In the genomic region with DNA sequence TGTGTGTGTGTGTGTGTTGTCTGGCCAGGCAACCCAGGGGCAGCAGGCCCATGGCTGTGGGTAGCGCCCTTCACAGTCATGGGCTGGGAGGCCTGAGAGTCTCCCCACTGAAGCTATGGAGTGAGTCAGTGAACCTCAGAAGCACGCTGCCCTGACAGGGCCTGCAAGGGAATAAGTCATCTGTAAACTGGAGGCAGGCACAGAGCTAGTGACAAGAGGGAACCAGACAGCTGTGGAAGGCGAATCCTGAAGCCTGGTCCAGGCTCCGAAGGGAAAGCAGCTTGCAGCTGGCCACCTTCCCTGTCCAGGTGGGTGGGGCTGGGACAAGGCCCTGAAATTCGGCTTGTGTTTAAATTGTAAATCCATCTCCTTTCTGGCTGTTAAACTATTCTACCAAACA, we compare ENCODE assay signal across 18 mouse cellular contexts. TPM values are rescaled to one million over a fixed set of nuclear protein-coding genes. Genes with fewer than 3 reads are reported as not detected.
DNase-seq lines count a peak whose midpoint lies in the region; ATAC-seq and TF ChIP-seq lines count a peak whose summit lies in the region.
"Had no signal": no experiment of that assay in that cellular context is flagged by ENCODE, and none has a peak within 500 bp of the region (broad histone marks: within the 10 kb centered on the region; RNA-seq: fewer than 3 reads in every experiment).

No protein-coding gene starts in this region.

- no peak for DNase-seq in embryonic facial prominence, embryonic 10.5 days (ENCODE audit: low spot score)
- DNase-seq in kidney, postnatal 0 days (ENCODE audit: low spot score): peak; percentile 40
- DNase-seq in kidney, postnatal 36 days: no peak
- peak; percentile 78 for DNase-seq in 3134 (ENCODE audit: extremely low read depth, insufficient read length, low spot score)
- DNase-seq in adrenal gland, postnatal 36 days: peak; percentile 50 to 57
- DNase-seq in spleen, adult 12 weeks (ENCODE audit: low spot score): no peak
- DNase-seq: cerebellum, adult 18-20 months; gastrocnemius, postnatal 10 days; kidney, adult 8-10 months; thymus, postnatal 25 days had no signal

- H3K4me3 ChIP-seq in embryonic facial prominence, embryonic 15.5 days (replicated peaks): no peak overlapping the region
- no peak overlapping the region for H3K4me3 ChIP-seq in embryonic facial prominence, embryonic 10.5 days
- H3K4me3 ChIP-seq in kidney, postnatal 0 days (replicated peaks; ENCODE audit: low read depth, low read length): no peak overlapping the region
- H3K4me3 ChIP-seq in forebrain, embryonic 16.5 days (replicated peaks; ENCODE audit: low read length): no peak overlapping the region
- H3K4me3 ChIP-seq: hindbrain, embryonic 15.5 days; limb, embryonic 13.5 days; neural tube, embryonic 13.5 days had no signal

- WGBS in embryonic facial prominence, embryonic 15.5 days: 58% methylated on average over 5 of the region's 5 CpGs
- WGBS in embryonic facial prominence, embryonic 10.5 days: 71% methylated on average over 5 of the region's 5 CpGs
- WGBS in kidney, postnatal 0 days: 52% methylated on average over 5 of the region's 5 CpGs
- WGBS in forebrain, embryonic 16.5 days: 83% methylated on average over 5 of the region's 5 CpGs

- no peak overlapping the region for H3K9ac ChIP-seq in embryonic facial prominence, embryonic 15.5 days
- H3K9ac ChIP-seq in kidney, postnatal 0 days (ENCODE audit: low read depth, low read length): no peak overlapping the region
- no peak overlapping the region for H3K9ac ChIP-seq in forebrain, embryonic 16.5 days (replicated peaks; ENCODE audit: low read depth, low read length)
- H3K9ac ChIP-seq: neural tube, embryonic 13.5 days had no signal

- ATAC-seq in embryonic facial prominence, embryonic 15.5 days (ENCODE audit: insufficient number of reproducible peaks, low FRiP score, low TSS enrichment, low read depth): no peak
- no peak for ATAC-seq in kidney, postnatal 0 days (replicated peaks; ENCODE audit: low FRiP score, low read depth)
- no peak for ATAC-seq in forebrain, embryonic 16.5 days
- ATAC-seq: forebrain, embryonic 14.5 days; midbrain, embryonic 16.5 days had no signal

- H3K4me2 ChIP-seq in embryonic facial prominence, embryonic 15.5 days (replicated peaks): no peak overlapping the region
- no peak overlapping the region for H3K4me2 ChIP-seq in kidney, postnatal 0 days (ENCODE audit: low read length)
- no peak overlapping the region for H3K4me2 ChIP-seq in forebrain, embryonic 16.5 days (ENCODE audit: low read length)
- H3K4me2 ChIP-seq: neural tube, embryonic 13.5 days had no signal

- H3K9me3 ChIP-seq in embryonic facial prominence, embryonic 15.5 days (replicated peaks): no peaks in the 10 kb centered on the region
- H3K9me3 ChIP-seq in embryonic facial prominence, embryonic 10.5 days: no peaks in the 10 kb centered on the region
- no peaks in the 10 kb centered on the region for H3K9me3 ChIP-seq in kidney, postnatal 0 days (replicated peaks; ENCODE audit: low read length)
- no peaks in the 10 kb centered on the region for H3K9me3 ChIP-seq in forebrain, embryonic 16.5 days (ENCODE audit: control insufficient read depth, low read length)
- H3K9me3 ChIP-seq: hindbrain, embryonic 15.5 days; limb, embryonic 13.5 days; neural tube, embryonic 13.5 days had no signal

- no peaks in the 10 kb centered on the region for H3K36me3 ChIP-seq in embryonic facial prominence, embryonic 15.5 days
- H3K36me3 ChIP-seq in embryonic facial prominence, embryonic 10.5 days (replicated peaks): no peaks in the 10 kb centered on the region
- no peaks in the 10 kb centered on the region for H3K36me3 ChIP-seq in kidney, postnatal 0 days (ENCODE audit: insufficient read depth, low read length)
- H3K36me3 ChIP-seq in forebrain, embryonic 16.5 days (ENCODE audit: control insufficient read depth, insufficient read depth): no peaks in the 10 kb centered on the region
- H3K36me3 ChIP-seq: hindbrain, embryonic 15.5 days; limb, embryonic 13.5 days; neural tube, embryonic 13.5 days had no signal

- peaks cover 48% of the 10 kb centered on the region for H3K4me1 ChIP-seq in embryonic facial prominence, embryonic 15.5 days
- H3K4me1 ChIP-seq in embryonic facial prominence, embryonic 10.5 days: peaks cover 53% of the 10 kb centered on the region
- H3K4me1 ChIP-seq in kidney, postnatal 0 days (replicated peaks; ENCODE audit: insufficient read depth, low read length): peaks cover 26% of the 10 kb centered on the region
- H3K4me1 ChIP-seq in forebrain, embryonic 16.5 days (replicated peaks; ENCODE audit: control insufficient read depth, insufficient read depth, low read length): peaks cover 20% of the 10 kb centered on the region

- no peaks in the 10 kb centered on the region for H3K27me3 ChIP-seq in embryonic facial prominence, embryonic 15.5 days
- H3K27me3 ChIP-seq in embryonic facial prominence, embryonic 10.5 days (replicated peaks; ENCODE audit: low read depth, poor library complexity, severe bottlenecking): peaks cover 55% of the 10 kb centered on the region
- no peaks in the 10 kb centered on the region for H3K27me3 ChIP-seq in kidney, postnatal 0 days (ENCODE audit: insufficient read depth, low read length)
- 0 out of 2 replicates have a peak, but pooled peaks cover 3% of the 10 kb centered on the region for H3K27me3 ChIP-seq in forebrain, embryonic 16.5 days (replicated peaks; ENCODE audit: control insufficient read depth, insufficient read depth, low read length)

- 0 out of 2 replicates have a peak overlapping the region, but pooled peaks have one; percentile 34 for H3K27ac ChIP-seq in embryonic facial prominence, embryonic 15.5 days (replicated peaks)
- H3K27ac ChIP-seq in embryonic facial prominence, embryonic 10.5 days (replicated peaks): no peak overlapping the region
- H3K27ac ChIP-seq in kidney, postnatal 0 days: no peak overlapping the region
- no peak overlapping the region for H3K27ac ChIP-seq in forebrain, embryonic 16.5 days (ENCODE audit: low read length)
- H3K27ac ChIP-seq: hindbrain, embryonic 15.5 days; neural tube, embryonic 13.5 days had no signal

- TF ChIP-seq CTCF in kidney, postnatal 0 days (IDR thresholded peaks at IDR 0.05; ENCODE audit: low read depth): no peak

RNA-seq across cellular contexts. Expression of gene Pwwp2b, which starts 2.2 kb away (rescaled TPM):
- 16.1 and 18.9 TPM in 2 replicates for polyA plus RNA-seq in embryonic facial prominence, embryonic 15.5 days (2015; fragmentation: Nextera tagmentation; extraction: Ambion mirVana)
- polyA plus RNA-seq in embryonic facial prominence, embryonic 10.5 days (2016; fragmentation: Nextera tagmentation; extraction: Ambion mirVana): 7.1 and 7.6 TPM in 2 replicates
- polyA plus RNA-seq in kidney, postnatal 0 days (2015; fragmentation: Nextera tagmentation; extraction: Ambion mirVana): 9.4 and 10.2 TPM in 2 replicates
- total RNA-seq in adrenal gland, postnatal 36 days (2021): 10 to 100 TPM in 1 of 2 experiments, 1 to 10 TPM in 1; 9.8 to 15.6 TPM
- polyA plus RNA-seq in forebrain, embryonic 16.5 days (2015; fragmentation: Nextera tagmentation; extraction: Ambion mirVana): 5.9 and 7.7 TPM in 2 replicates

RNA-seq across cellular contexts. Expression of gene Stk32c, which starts 33.0 kb away (rescaled TPM):
- polyA plus RNA-seq in embryonic facial prominence, embryonic 15.5 days (2015; fragmentation: Nextera tagmentation; extraction: Ambion mirVana): 0.12 and 0.26 TPM in 2 replicates
- polyA plus RNA-seq in embryonic facial prominence, embryonic 10.5 days (2016; fragmentation: Nextera tagmentation; extraction: Ambion mirVana): 0.10 and 0.12 TPM in 2 replicates
- 0.19 and 0.25 TPM in 2 replicates for polyA plus RNA-seq in kidney, postnatal 0 days (2015; fragmentation: Nextera tagmentation; extraction: Ambion mirVana)
- total RNA-seq in adrenal gland, postnatal 36 days (2021): 1 to 10 TPM; 3.3 to 3.9 TPM
- 1.3 and 2.3 TPM in 2 replicates for polyA plus RNA-seq in forebrain, embryonic 16.5 days (2015; fragmentation: Nextera tagmentation; extraction: Ambion mirVana)
- polyA plus RNA-seq: liver, embryonic 16.5 days had no signal

RNA-seq across cellular contexts. Expression of gene Lrrc27, which starts 33.3 kb away (rescaled TPM):
- 1.9 and 3.0 TPM in 2 replicates for polyA plus RNA-seq in embryonic facial prominence, embryonic 15.5 days (2015; fragmentation: Nextera tagmentation; extraction: Ambion mirVana)
- polyA plus RNA-seq in embryonic facial prominence, embryonic 10.5 days (2016; fragmentation: Nextera tagmentation; extraction: Ambion mirVana): 4.4 and 4.6 TPM in 2 replicates
- 2.1 and 4.1 TPM in 2 replicates for polyA plus RNA-seq in kidney, postnatal 0 days (2015; fragmentation: Nextera tagmentation; extraction: Ambion mirVana)
- total RNA-seq in adrenal gland, postnatal 36 days (2021): 1 to 10 TPM; 6.9 to 8.1 TPM
- 3.6 and 4.6 TPM in 2 replicates for polyA plus RNA-seq in forebrain, embryonic 16.5 days (2015; fragmentation: Nextera tagmentation; extraction: Ambion mirVana)

Comparison
In these comparisons a context has a peak if more than half of its experiments do, and no peak if none do; other contexts are left out.
1. DNase-seq: peak in kidney, postnatal 0 days (single experiment), 3134 (single experiment) and adrenal gland, postnatal 36 days (2 of 2); none in embryonic facial prominence, embryonic 10.5 days (single experiment), kidney, postnatal 36 days (0 of 2) and spleen, adult 12 weeks (single experiment).